In genomic region chr6:134565606-134566247, GRCm38 (mm10) we compare ENCODE assay signal across 8 mouse cellular contexts. TPM values are rescaled to one million over a fixed set of nuclear protein-coding genes. Genes with fewer than 3 reads are reported as not detected.
DNase-seq lines count a peak whose midpoint lies in the region; ATAC-seq and TF ChIP-seq lines count a peak whose summit lies in the region.

No protein-coding gene starts in this region.

- no peak for TF ChIP-seq CTCF in brain, embryonic 14.5 days (IDR thresholded peaks at IDR 0.05; ENCODE audit: borderline replicate concordance, extremely low read depth, insufficient read depth, insufficient read length)
- TF ChIP-seq CTCF in liver, embryonic 14.5 days (IDR thresholded peaks at IDR 0.05; ENCODE audit: low read depth) = no peak

- H3K4me2 ChIP-seq in forebrain, embryonic 14.5 days (ENCODE audit: low read length) = peak overlapping the region; percentile 86
- H3K4me2 ChIP-seq in intestine, embryonic 14.5 days (ENCODE audit: low read length) = peak overlapping the region; percentile 90
- H3K4me2 ChIP-seq in liver, embryonic 14.5 days (ENCODE audit: low read depth) = peak overlapping the region; percentile 84
- peak overlapping the region; percentile 78 for H3K4me2 ChIP-seq in neural tube, embryonic 15.5 days

- WGBS in forebrain, embryonic 14.5 days = under 1% methylated on average over 19 of the region's 19 CpGs
- WGBS in intestine, embryonic 14.5 days = 2% methylated on average over 19 of the region's 19 CpGs
- whole genome bisulfite sequencing in liver, embryonic 14.5 days (ENCODE audit: insufficient replicate concordance) = 4% methylated on average over 19 of the region's 19 CpGs
- WGBS in neural tube, embryonic 15.5 days = 1% methylated on average over 19 of the region's 19 CpGs

- H3K27ac ChIP-seq in forebrain, embryonic 14.5 days (ENCODE audit: low read depth, low read length) = peak overlapping the region; percentile 100; the same call in 1 of the 2 replicates
- H3K27ac ChIP-seq in intestine, embryonic 14.5 days (ENCODE audit: low read depth) = peak overlapping the region; percentile 99; the same call in 1 of the 2 replicates
- H3K27ac ChIP-seq in liver, embryonic 14.5 days = no peak overlapping the region
- H3K27ac ChIP-seq in neural tube, embryonic 15.5 days (replicated peaks) = peak overlapping the region; percentile 100

- no peak for ATAC-seq in forebrain, embryonic 14.5 days
- ATAC-seq in intestine, embryonic 14.5 days (replicated peaks; ENCODE audit: low FRiP score, low TSS enrichment, low read depth) = no peak
- ATAC-seq in liver, embryonic 14.5 days (ENCODE audit: insufficient read depth) = no peak
- ATAC-seq in neural tube, embryonic 15.5 days (ENCODE audit: low FRiP score) = no peak

- H3K9me3 ChIP-seq in forebrain, embryonic 14.5 days (replicated peaks; ENCODE audit: control insufficient read depth, low read length) = no peaks in the 10 kb centered on the region
- no peaks in the 10 kb centered on the region for H3K9me3 ChIP-seq in intestine, embryonic 14.5 days (ENCODE audit: control insufficient read depth, low read length)
- no peaks in the 10 kb centered on the region for H3K9me3 ChIP-seq in liver, embryonic 14.5 days (ENCODE audit: control insufficient read depth, low read length)
- H3K9me3 ChIP-seq in neural tube, embryonic 15.5 days (replicated peaks) = no peaks in the 10 kb centered on the region

- peak; percentile 16 to 17 for DNase-seq in spleen, postnatal 10 days (ENCODE audit: low spot score in 2 of 2)
- no peak for DNase-seq in spleen, postnatal 36 days (ENCODE audit: low spot score in 2 of 2)
- DNase-seq in brain, embryonic 14.5 days (ENCODE audit: low read depth) = peak; percentile 50
- no peak for DNase-seq in forebrain, embryonic 14.5 days (ENCODE audit: low spot score)
- peak; percentile 64 for DNase-seq in intestine, embryonic 14.5 days (ENCODE audit: low spot score)
- no peak for DNase-seq in liver, embryonic 14.5 days (ENCODE audit: low read depth in 3 of 3, low spot score in 3 of 3)
- DNase-seq in right cerebral cortex, postnatal 10 days (ENCODE audit: low spot score in 2 of 2) = no peak

- H3K27me3 ChIP-seq in forebrain, embryonic 14.5 days (replicated peaks; ENCODE audit: control insufficient read depth, insufficient read depth, low read length) = no peaks in the 10 kb centered on the region
- no peaks in the 10 kb centered on the region for H3K27me3 ChIP-seq in intestine, embryonic 14.5 days (replicated peaks; ENCODE audit: control insufficient read depth, insufficient read depth, low read length)
- H3K27me3 ChIP-seq in liver, embryonic 14.5 days (ENCODE audit: control insufficient read depth, insufficient read depth, low read length) = no peaks in the 10 kb centered on the region
- H3K27me3 ChIP-seq in neural tube, embryonic 15.5 days (replicated peaks) = no peaks in the 10 kb centered on the region

- H3K4me3 ChIP-seq in forebrain, embryonic 14.5 days (ENCODE audit: low read depth, low read length) = peak overlapping the region; percentile 96
- peak overlapping the region; percentile 89 for H3K4me3 ChIP-seq in intestine, embryonic 14.5 days (ENCODE audit: low read depth, low read length)
- H3K4me3 ChIP-seq in liver, embryonic 14.5 days (ENCODE audit: insufficient read depth in 1 of 2, low read depth in 2 of 2, low read length in 2 of 2) = peak overlapping the region; percentile 75 to 98
- peak overlapping the region; percentile 87 for H3K4me3 ChIP-seq in neural tube, embryonic 15.5 days (replicated peaks)

- peaks cover 14% of the 10 kb centered on the region for H3K4me1 ChIP-seq in forebrain, embryonic 14.5 days (ENCODE audit: control insufficient read depth, insufficient read depth, low read length)
- peaks cover 10% of the 10 kb centered on the region for H3K4me1 ChIP-seq in intestine, embryonic 14.5 days (replicated peaks; ENCODE audit: control insufficient read depth, insufficient read depth, low read length)
- H3K4me1 ChIP-seq in liver, embryonic 14.5 days (replicated peaks; ENCODE audit: control insufficient read depth in 2 of 2, insufficient read depth in 2 of 2, low read length in 1 of 2) = peaks cover 0 to 13% of the 10 kb centered on the region in 2 experiments
- H3K4me1 ChIP-seq in neural tube, embryonic 15.5 days = peaks cover 25% of the 10 kb centered on the region

- peak overlapping the region; percentile 99 for H3K9ac ChIP-seq in forebrain, embryonic 14.5 days (ENCODE audit: low read length)
- peak overlapping the region; percentile 98 for H3K9ac ChIP-seq in intestine, embryonic 14.5 days (ENCODE audit: low read length)
- peak overlapping the region; percentile 78 for H3K9ac ChIP-seq in liver, embryonic 14.5 days (replicated peaks)
- peak overlapping the region; percentile 97 for H3K9ac ChIP-seq in neural tube, embryonic 15.5 days (replicated peaks)

- H3K36me3 ChIP-seq in forebrain, embryonic 14.5 days (ENCODE audit: control insufficient read depth, insufficient read depth, low read length) = no peaks in the 10 kb centered on the region
- H3K36me3 ChIP-seq in intestine, embryonic 14.5 days (ENCODE audit: control insufficient read depth, insufficient read depth, low read length) = no peaks in the 10 kb centered on the region
- H3K36me3 ChIP-seq in liver, embryonic 14.5 days (replicated peaks; ENCODE audit: control insufficient read depth, insufficient read depth, low read depth) = no peaks in the 10 kb centered on the region
- H3K36me3 ChIP-seq in neural tube, embryonic 15.5 days = no peaks in the 10 kb centered on the region

- TF ChIP-seq EP300 in liver, embryonic 14.5 days (IDR thresholded peaks at IDR 0.05; ENCODE audit: low read depth) = no peak

- no peak for TF ChIP-seq POLR2A in brain, embryonic 14.5 days (IDR thresholded peaks at IDR 0.05; ENCODE audit: borderline replicate concordance, extremely low read depth, insufficient read depth, insufficient read length, poor library complexity, severe bottlenecking)

RNA-seq across cellular contexts. Expression of gene Lrp6, which starts 1.0 kb away (rescaled TPM):
- polyA plus RNA-seq in brain, embryonic 14.5 days (2012; rRNA removed) = 27.4 and 31.5 TPM in 2 replicates
- 20.9 TPM in 2 replicates for polyA plus RNA-seq in forebrain, embryonic 14.5 days (2014; fragmentation: Nextera tagmentation; extraction: Ambion mirVana)
- polyA plus RNA-seq in intestine, embryonic 14.5 days (2014; fragmentation: Nextera tagmentation; extraction: Ambion mirVana) = 35.0 and 36.2 TPM in 2 replicates
- polyA plus RNA-seq in liver, embryonic 14.5 days (2012; rRNA removed) = 3.9 and 6.2 TPM in 2 replicates
- 6.9 and 8.5 TPM in 2 replicates for polyA plus RNA-seq in liver, embryonic 14.5 days (2014; fragmentation: Nextera tagmentation; extraction: Ambion mirVana)
- polyA plus RNA-seq in neural tube, embryonic 15.5 days (2015; fragmentation: Nextera tagmentation; extraction: Ambion mirVana) = 14.6 and 17.9 TPM in 2 replicates

Comparison
In these comparisons a context has a peak if more than half of its experiments do, and no peak if none do; other contexts are left out.
1. DNase-seq: peak in spleen, postnatal 10 days (2 of 2), brain, embryonic 14.5 days (single experiment) and intestine, embryonic 14.5 days (single experiment); none in spleen, postnatal 36 days (0 of 2), forebrain, embryonic 14.5 days (single experiment), liver, embryonic 14.5 days (0 of 3) and right cerebral cortex, postnatal 10 days (0 of 2).
2. Peak in every context shown above with its lines, with median percentiles within 50 percentile points of each other: H3K4me2 ChIP-seq, H3K4me3 ChIP-seq and H3K9ac ChIP-seq.